Mouse (Mus musculus): Measurements from ENCODE around the gene Klk1. TPM values are rescaled to one million over a fixed set of nuclear protein-coding genes. Genes with fewer than 3 reads are reported as not detected.
"Not testable (repeated sequence)": the region's sequence is repeated elsewhere in the genome, so short reads cannot be mapped to it uniquely, and the experiment has no call there.

Klk1 gene
- polyA plus RNA-seq (2012; rRNA removed): 1.9 and 18.3 TPM in 2 replicates

GRCm38 (mm10) chr7:44225076-44225475, at the start of gene Klk1:
Klk1 (plus strand) TSS chr7:44225360.
- DNase-seq: no peak
- WGBS: 35% methylated on average over 1 of the region's 1 CpGs
- Histone ChIP-seq H3K4me1 (ENCODE audit: control insufficient read depth, insufficient read depth, low read length) (no peaks in the 10 kb centered on the region), H3K4me3 (replicated peaks; ENCODE audit: extremely low read depth, low read depth, low read length) (no peak within 1 kb of the TSS)
- TF ChIP-seq CTCF (IDR thresholded peaks at IDR 0.05; ENCODE audit: insufficient read depth, low read length) (no peak), POLR2A (IDR thresholded peaks at IDR 0.05; ENCODE audit: borderline replicate concordance, extremely low read depth, low read depth, low read length) (no peak)

- DNase-seq: no peak
Observed at GRCm38 (mm10) chr7:44179299-44180045, 45.7 kb upstream of the Klk1 start.

GRCm38 (mm10) chr7:44186516-44186915, 38.6 kb upstream of the Klk1 start:
- WGBS: 49% methylated on average over 8 of the region's 8 CpGs
- not testable (repeated sequence) for DNase-seq; H3K4me1 ChIP-seq (ENCODE audit: control insufficient read depth, insufficient read depth, low read length); H3K4me3 ChIP-seq (replicated peaks; ENCODE audit: extremely low read depth, low read depth, low read length)

More at GRCm38 (mm10) chr7:44179299-44180045, 45.7 kb upstream of the Klk1 start:
- WGBS: 66% methylated on average over 9 of the region's 9 CpGs
- no peaks in the 10 kb centered on the region for H3K4me1 ChIP-seq (ENCODE audit: control insufficient read depth, insufficient read depth, low read length)
- no peak overlapping the region for H3K4me3 ChIP-seq (replicated peaks; ENCODE audit: extremely low read depth, low read depth, low read length)
- TF ChIP-seq CTCF (IDR thresholded peaks at IDR 0.05; ENCODE audit: insufficient read depth, low read length): no peak
- TF ChIP-seq POLR2A (IDR thresholded peaks at IDR 0.05; ENCODE audit: borderline replicate concordance, extremely low read depth, low read depth, low read length): no peak

GRCm38 (mm10) chr7:44187936-44188335, 37.2 kb upstream of the Klk1 start, which contains the start of gene Klk1b24:
Klk1b24 (plus strand) TSS chr7:44188236.
- H3K4me1 ChIP-seq (ENCODE audit: control insufficient read depth, insufficient read depth, low read length); H3K4me3 ChIP-seq (replicated peaks; ENCODE audit: extremely low read depth, low read depth, low read length); DNase-seq: not testable (repeated sequence)

- H3K4me3 ChIP-seq (replicated peaks; ENCODE audit: extremely low read depth, low read depth, low read length); H3K4me1 ChIP-seq (ENCODE audit: control insufficient read depth, insufficient read depth, low read length); DNase-seq: not testable (repeated sequence)
- 79% methylated on average over 1 of the region's 1 CpGs for WGBS
Observed at GRCm38 (mm10) chr7:44193466-44193865, 31.7 kb upstream of the Klk1 start.

GRCm38 (mm10) chr7:44197891-44198290, 27.3 kb upstream of the Klk1 start, which contains the start of gene Klk1b3:
Klk1b3 (plus strand) TSS chr7:44198191.
- no peak for DNase-seq
- no peaks in the 10 kb centered on the region for H3K4me1 ChIP-seq (ENCODE audit: control insufficient read depth, insufficient read depth, low read length)
- no peak within 1 kb of the TSS for H3K4me3 ChIP-seq (replicated peaks; ENCODE audit: extremely low read depth, low read depth, low read length)
- WGBS: 46% methylated on average over 3 of the region's 3 CpGs
- no peak for TF ChIP-seq POLR2A (IDR thresholded peaks at IDR 0.05; ENCODE audit: borderline replicate concordance, extremely low read depth, low read depth, low read length)
- no peak for TF ChIP-seq CTCF (IDR thresholded peaks at IDR 0.05; ENCODE audit: insufficient read depth, low read length)

GRCm38 (mm10) chr7:44207135-44207534, 18.0 kb upstream of the Klk1 start, which contains the start of gene Klk1b4:
Klk1b4 (plus strand) TSS chr7:44207435.
- not testable (repeated sequence) for DNase-seq; H3K4me3 ChIP-seq (replicated peaks; ENCODE audit: extremely low read depth, low read depth, low read length); H3K4me1 ChIP-seq (ENCODE audit: control insufficient read depth, insufficient read depth, low read length)
- 34% methylated on average over 3 of the region's 3 CpGs for WGBS

GRCm38 (mm10) chr7:44208307-44208706, 16.9 kb upstream of the Klk1 start:
- 71% methylated on average over 3 of the region's 3 CpGs for WGBS
- no peak for DNase-seq
- TF ChIP-seq POLR2A (IDR thresholded peaks at IDR 0.05; ENCODE audit: borderline replicate concordance, extremely low read depth, low read depth, low read length) (no peak), CTCF (IDR thresholded peaks at IDR 0.05; ENCODE audit: insufficient read depth, low read length) (no peak)
- Histone ChIP-seq H3K4me3 (replicated peaks; ENCODE audit: extremely low read depth, low read depth, low read length) (no peak overlapping the region), H3K4me1 (ENCODE audit: control insufficient read depth, insufficient read depth, low read length) (no peaks in the 10 kb centered on the region)

GRCm38 (mm10) chr7:44215645-44216044, 9.5 kb upstream of the Klk1 start, which contains the start of gene Klk1b5:
Klk1b5 (plus strand) TSS chr7:44215945.
- H3K4me1 ChIP-seq (ENCODE audit: control insufficient read depth, insufficient read depth, low read length): no peaks in the 10 kb centered on the region
- DNase-seq: no peak
- TF ChIP-seq POLR2A (IDR thresholded peaks at IDR 0.05; ENCODE audit: borderline replicate concordance, extremely low read depth, low read depth, low read length) (no peak), CTCF (IDR thresholded peaks at IDR 0.05; ENCODE audit: insufficient read depth, low read length) (no peak)
- WGBS: 76% methylated on average over 1 of the region's 1 CpGs
- H3K4me3 ChIP-seq (replicated peaks; ENCODE audit: extremely low read depth, low read depth, low read length): no peak within 1 kb of the TSS

GRCm38 (mm10) chr7:44221601-44222000, 3.6 kb upstream of the Klk1 start:
- H3K4me3 ChIP-seq (replicated peaks; ENCODE audit: extremely low read depth, low read depth, low read length); H3K4me1 ChIP-seq (ENCODE audit: control insufficient read depth, insufficient read depth, low read length); DNase-seq: not testable (repeated sequence)
- 71% methylated on average over 9 of the region's 10 CpGs for WGBS

- H3K4me3 ChIP-seq (replicated peaks; ENCODE audit: extremely low read depth, low read depth, low read length): not testable (repeated sequence)
Observed at GRCm38 (mm10) chr7:44222335-44222734, 2.8 kb upstream of the Klk1 start.

More at GRCm38 (mm10) chr7:44222335-44222734, 2.8 kb upstream of the Klk1 start:
- H3K4me1 ChIP-seq (ENCODE audit: control insufficient read depth, insufficient read depth, low read length); DNase-seq: not testable (repeated sequence)
- 66% methylated on average over 6 of the region's 6 CpGs for WGBS
